Mouse (Mus musculus) liver, adult 2 months (tissue): ENCODE data around the gene Cfap45.

Experiments used
- CTCF ChIP-seq: fragments of 200-500 bp; IDR thresholded peaks from 2 replicates; pipeline ENCODE4 v1.5.1; 2011; ENCODE audit warnings: low read depth, low read length, control low read depth
- POLR2A ChIP-seq: fragments of 200-500 bp; IDR thresholded peaks from 2 replicates; pipeline ENCODE4 v1.6.1; 2011; ENCODE audit warnings: low read length, control low read depth; ENCODE audit not compliant: insufficient read depth; ENCODE audit errors: extremely low read depth

DNA sequence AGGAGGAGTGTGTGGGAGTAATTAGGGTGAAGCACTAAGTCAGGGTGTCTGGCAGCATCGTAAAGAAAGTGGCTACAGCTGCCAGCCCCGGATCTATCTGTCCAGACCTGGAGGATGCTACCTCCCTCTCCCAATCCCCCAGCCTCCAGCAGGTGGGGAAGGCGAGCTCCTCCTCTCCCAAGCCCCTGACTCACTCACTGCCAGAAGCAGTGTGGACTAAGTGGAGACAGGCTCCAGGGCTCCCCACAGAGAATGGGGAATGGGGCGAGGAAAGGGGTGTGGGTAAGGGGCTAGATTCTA is 37.3 kb upstream of the Cfap45 start:
- TF ChIP-seq POLR2A = no peak
- TF ChIP-seq CTCF = no peak
